Mouse (Mus musculus) erythroblast, embryonic 14.5 days (primary cell): ENCODE data around the gene Gm13697.
"Not testable (repeated sequence)": the region's sequence is repeated elsewhere in the genome, so short reads cannot be mapped to it uniquely, and the experiment has no call there.

Experiments used
- GATA1 ChIP-seq: IDR thresholded peaks from 2 replicates; pipeline ENCODE4 v1.6.1; 2012; ENCODE audit warnings: low read length, inconsistent platforms, mixed read lengths
- TAL1 ChIP-seq: IDR thresholded peaks from 3 replicates; pipeline ENCODE4 v1.6.1; 2012; ENCODE audit warnings: low read length, inconsistent platforms, mixed read lengths

DNA sequence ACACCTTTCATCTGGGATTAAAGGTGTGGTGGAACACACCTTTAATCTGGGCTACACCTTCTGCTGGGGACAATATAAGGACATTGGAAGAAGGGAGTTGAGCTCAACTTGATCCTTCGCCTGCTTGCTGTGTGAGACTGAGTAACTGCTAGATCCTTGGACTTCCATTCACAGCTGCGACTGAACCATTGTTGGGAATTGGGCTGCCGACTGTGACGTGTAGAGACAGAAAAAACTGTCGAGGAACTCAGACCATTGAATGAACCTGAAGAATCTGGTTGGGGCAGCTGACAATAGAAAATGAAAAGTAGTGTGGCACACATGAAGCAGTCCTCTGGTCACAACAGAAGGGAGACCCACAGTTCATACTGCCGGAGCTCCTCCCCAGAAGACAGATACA lies 11.7 kb upstream of the Gm13697 start, which contains the start of gene Gm13696:
- TF ChIP-seq GATA1, TAL1: not testable (repeated sequence)
